Mouse (Mus musculus) kidney, adult 18-20 months (tissue): ENCODE measurements at regions not wholly inside any gene's neighbourhood (a gene's known extent, or its start where the extent isn't known, plus 50 kb on each side); places are given as distances from the start of the nearest gene placed in this dataset.

Experiments used
- DNase-seq: peaks from one replicate; pipeline ENCODE4 v3.0.0; 2021

DNA sequence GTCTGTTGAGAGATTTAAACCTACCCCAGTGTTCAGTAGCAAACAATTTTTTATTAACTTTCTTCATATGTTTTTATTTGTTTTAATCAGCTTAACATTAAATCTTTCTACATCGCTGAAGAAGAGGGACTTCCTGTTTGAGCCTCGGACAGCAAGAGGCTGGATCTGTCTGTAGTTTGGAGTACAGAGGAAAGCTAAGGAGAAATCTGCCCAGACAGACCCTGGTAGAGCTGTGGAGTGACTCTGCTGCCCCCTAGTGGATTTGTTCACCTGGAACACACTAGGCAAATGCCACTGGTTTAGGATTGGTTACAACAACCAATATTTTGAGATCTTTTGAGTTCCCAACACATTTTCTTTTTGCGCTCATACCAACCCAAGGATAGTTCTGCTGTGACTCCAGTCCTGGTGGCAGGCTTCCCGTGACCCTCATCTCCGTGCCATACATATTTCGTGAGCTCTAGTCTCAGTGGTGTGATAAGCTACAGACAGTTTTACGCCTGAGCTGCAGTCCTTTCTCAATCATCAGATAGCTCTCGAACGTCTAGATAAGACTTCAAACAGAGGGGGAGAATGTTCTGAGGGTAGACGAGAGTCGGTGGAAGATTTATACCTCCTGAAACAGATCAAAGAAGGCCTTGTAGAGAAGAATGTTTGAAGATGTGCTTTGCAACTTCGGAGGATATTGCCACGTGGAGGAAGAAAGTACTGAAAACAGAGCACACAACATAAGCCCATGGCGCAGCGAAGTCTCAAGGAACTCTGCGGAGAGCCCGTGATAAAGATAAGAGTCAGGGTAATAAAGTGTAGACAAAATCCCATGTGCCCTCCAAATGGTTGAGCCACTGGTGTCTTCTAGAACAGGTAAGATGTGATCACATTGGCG is 119.0 kb upstream of the Nabp1 start:
- DNase-seq, result peak; percentile 80

DNA sequence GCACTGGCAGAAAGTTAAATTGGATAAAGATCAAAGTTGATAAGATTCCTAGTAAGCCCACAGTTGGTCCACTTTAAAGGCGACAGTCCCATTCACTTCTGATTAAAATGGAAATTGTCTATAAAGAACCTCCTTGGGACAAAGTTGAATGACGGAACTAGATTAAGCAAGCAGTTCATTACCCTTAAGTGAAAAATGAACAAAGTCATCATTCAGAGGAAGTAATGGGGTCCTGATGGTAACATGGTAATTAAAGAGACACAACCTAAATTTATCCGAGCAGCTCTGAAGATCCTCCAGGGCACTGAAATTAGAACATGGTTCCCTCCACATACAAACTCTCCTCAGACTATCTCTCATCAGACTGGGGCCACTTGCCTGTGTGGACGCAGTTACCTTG is 116.4 kb upstream of the Nabp1 start:
- no peak for DNase-seq

DNA sequence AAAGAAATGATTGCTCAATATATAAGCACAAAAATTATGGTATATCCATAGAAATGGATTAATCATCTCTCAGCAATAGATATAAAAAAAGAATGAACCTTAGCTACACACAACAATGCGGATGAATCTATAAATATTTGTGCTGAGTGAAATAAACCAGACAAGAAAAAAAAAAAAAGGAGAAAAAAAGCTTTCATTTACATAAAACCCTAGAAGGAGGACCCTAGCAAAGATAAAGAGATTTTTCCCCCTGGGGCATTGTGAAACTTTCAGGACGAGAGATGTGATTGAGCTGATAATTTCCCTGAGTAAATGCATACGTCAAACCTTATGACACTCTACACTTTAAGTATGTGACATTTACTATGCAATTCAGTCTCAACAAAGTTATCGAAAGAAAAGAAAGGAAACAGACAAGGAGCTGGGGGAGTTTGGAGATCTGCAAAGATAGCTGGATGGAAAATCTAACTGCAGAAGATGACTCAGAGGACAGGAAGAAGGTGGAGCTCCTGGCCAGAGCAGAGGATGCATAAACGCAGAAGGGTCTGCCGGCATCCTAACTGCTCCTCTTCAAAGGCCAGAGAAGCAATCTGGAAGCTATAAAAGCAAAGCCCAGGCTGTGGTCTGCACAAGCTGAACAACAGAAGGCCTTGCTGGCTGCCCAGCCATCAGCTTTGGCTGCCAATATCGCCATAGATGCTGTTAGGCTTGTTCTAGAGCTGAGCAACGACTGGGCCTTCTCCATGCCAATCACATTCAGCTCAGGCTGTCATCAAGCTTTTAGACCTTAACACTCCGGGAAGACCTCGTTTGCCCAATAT is 115.6 kb upstream of the Nabp1 start:
- no peak for DNase-seq

DNA sequence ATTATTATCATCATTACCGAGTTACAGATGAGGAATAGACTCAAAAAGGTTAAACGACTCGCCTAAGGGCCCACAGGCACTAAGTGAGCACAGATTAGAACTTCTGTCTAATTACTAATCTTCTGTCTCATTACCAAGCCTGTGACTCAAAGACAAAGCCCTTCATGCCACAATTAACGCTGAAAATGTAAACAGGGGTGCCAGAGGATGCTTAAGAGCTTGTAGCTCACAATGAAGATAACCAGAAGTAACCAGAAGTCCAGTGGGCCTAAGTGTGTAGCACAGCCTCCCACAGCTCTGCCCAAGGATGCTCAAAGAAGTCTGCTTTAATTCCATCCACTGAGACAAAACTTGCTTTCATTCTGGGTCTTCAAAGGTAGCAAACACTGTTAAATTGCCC is 113.7 kb upstream of the Nabp1 start:
- DNase-seq, result no peak

DNA sequence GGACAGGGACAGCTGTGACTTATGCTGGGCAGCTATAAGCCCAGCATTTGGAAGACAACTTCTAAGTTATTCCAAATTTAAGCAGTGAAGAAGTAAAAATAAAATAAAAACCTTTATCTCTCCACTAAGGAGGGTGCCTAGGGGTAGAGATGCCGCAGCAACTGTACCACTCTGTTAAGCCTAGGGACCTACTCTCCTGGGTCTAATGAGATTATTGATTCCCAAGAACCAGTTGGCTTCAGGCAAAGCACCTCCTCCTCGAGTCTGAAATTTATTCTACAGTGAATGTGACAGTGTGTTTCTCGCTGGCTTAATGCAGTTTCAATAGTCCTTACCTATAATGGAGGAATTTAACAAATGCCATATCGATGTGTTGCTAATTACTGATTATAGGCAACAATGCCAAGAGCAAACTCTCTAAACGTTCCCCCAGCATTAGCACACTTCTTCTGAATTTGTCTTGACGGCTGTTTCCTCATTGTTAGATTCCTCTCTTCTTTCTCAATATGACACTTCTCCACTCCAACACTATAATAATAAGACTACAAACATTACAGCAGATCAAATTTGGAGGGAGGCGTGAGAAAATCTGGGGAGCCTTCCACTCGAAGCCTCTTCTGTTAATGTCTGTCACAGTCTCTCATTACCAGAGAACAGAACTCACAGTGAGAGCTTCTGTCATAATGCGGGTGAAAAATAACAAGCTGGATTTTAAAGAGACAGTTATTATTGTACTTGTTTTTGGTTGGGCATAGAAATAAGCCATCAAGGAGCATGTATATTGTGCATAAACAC is 112.6 kb upstream of the Nabp1 start:
- no peak for DNase-seq

DNA sequence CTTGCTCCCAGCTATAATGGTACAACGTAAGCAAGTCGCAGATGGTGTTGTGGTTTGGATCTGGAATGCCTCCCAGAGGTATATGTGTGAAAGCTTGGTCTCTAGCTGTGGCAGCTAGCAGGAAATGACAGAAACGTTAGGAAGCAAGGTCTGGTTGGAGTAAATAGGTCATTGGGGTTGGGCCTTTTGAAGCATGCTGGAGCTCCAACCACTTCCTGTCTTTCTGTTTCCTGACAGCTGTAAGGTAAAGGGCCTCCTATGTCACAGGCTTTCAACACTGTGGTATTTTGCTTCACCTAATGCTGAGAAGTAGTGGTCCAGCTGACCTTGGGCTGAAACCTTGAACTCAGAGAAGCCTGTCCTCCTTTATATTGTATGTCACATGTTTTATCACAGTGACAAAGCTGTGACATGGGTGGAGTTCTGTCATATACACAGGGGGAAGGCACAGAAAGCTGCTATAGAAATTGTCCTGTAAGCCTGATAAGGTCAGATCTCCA is 106.8 kb upstream of the Nabp1 start:
- no peak for DNase-seq

GRCm38 (mm10) chr1:51583871-51584270 is 105.6 kb upstream of the Nabp1 start:
- DNase-seq, result no peak

GRCm38 (mm10) chr1:51580074-51580473 is 101.8 kb upstream of the Nabp1 start:
- DNase-seq, result no peak

DNA sequence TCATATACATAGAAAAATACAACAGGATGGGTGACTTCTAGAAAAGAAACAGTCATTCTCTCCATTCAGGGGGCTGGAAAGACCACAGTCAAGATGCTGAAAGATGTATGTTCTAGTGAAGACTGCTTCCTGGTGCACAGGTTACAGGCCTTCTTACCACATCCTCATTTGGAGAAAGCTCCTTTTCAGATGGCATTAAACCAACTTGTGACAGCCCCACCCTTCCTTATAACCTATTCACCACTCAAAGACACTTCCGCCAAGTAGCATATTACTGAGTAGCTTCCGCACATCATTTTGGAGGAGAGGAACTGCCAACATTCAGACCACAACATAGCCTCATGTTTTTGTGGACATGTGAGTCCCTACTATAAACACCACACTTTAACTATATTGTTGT is 99.5 kb upstream of the Nabp1 start:
- no peak for DNase-seq

GRCm38 (mm10) chr1:51572314-51573078 is 94.3 kb upstream of the Nabp1 start:
- DNase-seq, result no peak

GRCm38 (mm10) chr1:51569625-51570024 is 91.4 kb upstream of the Nabp1 start:
- no peak for DNase-seq

- DNase-seq, result no peak
Observed at GRCm38 (mm10) chr1:51566170-51566649, 88.0 kb upstream of the Nabp1 start.

- DNase-seq, result peak; percentile 47
Observed at GRCm38 (mm10) chr1:51556616-51557015, 78.4 kb upstream of the Nabp1 start.

- DNase-seq, result no peak
Observed at GRCm38 (mm10) chr1:51553738-51554137, 75.5 kb upstream of the Nabp1 start.

- DNase-seq, result no peak
Observed at GRCm38 (mm10) chr1:51551624-51552023, 73.4 kb upstream of the Nabp1 start.

DNA sequence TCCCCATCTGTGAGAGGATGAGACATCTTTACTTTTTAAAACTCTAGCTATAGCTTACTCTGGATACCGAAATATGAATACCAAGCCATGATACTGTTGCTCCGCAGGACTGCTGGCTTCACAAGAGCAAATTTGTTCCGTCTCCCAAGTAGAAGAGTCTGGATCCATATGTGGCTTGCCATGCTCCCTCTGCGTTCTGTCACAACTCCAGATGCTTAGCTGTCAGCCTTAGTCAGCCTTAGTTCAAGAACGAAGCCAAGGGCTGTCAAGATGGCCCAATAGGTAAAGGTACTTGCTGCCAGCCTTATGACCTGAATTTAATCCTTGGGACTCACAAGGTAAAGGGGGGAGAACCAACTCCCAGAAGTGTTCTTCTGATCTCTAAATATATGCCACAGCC is 64.6 kb upstream of the Nabp1 start:
- no peak for DNase-seq

DNA sequence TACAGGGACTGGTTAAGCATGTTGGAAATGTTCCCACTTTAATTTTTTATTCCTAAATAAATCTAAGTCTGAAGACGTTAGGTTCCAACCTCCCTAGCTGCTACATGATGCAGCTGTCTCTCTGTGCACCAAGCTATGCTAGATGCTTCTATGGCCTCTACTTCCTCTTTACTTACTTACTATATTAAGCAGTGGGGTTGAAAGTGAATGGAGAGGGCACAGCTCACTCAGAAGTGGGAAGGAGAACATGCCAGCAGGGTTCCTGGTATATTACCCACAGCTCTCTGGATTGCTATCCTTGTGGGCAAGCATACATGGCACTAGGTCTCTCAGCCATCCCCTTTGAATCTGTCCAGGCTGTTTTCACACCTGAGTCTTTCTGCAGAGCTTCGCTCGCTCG is 61.4 kb upstream of the Nabp1 start:
- DNase-seq, result no peak

DNA sequence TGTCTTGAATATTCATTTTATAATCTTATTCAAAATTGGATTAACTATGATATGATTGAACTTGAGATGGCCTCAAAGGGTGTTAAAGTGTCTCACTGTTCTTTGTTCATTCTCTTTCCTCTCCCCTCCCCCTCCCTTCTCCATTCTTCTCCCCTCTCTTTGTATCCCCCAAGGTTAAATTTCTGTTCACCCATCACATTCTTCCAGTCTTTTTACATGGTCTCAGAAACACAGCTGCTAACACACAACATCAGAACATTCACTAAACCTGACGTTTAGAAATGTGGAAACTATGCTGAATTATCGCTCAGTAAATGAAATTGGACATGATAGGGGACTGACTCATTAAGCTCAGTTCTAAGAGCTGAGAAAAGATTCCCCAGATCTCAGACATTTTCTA is 60.6 kb upstream of the Nabp1 start:
- no peak for DNase-seq

GRCm38 (mm10) chr1:51537765-51538360 is 59.6 kb upstream of the Nabp1 start:
- DNase-seq, result no peak

DNA sequence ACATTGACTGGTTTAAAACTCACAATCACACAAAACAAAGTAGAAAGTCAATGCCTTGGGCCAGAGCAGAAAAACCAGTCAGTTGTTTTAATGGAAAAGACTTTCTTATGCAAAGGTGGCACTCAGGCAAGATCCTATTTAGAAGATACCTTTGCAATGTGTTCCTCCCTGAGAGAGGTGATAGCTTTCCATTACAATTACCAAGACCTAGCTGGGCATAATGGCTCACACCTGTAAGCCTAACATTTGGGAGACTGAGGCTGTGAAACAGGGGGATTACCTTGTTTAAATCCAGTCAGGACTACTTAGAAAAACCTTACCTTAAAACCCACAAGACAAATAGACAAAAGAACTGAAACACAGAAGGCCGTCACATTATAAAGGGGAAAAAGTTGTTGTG is 57.9 kb upstream of the Nabp1 start:
- DNase-seq, result no peak

DNA sequence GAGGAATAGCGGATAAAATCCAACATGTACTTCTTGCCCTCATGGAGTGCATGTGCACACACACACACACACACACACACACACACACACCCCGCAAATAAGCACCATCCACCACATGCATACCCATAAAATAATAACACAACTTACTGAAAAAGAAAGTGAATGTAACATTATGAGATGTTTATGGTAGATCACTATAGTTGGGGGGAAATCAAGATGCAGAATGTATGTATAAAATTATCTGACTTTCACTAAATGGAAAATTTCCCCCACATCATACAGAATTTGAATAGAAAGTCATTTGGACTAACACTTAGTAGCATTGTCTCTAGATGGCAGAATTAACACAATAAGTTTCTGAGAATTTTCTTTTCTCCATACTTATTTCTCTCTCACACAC is 57.2 kb upstream of the Nabp1 start:
- DNase-seq, result no peak

DNA sequence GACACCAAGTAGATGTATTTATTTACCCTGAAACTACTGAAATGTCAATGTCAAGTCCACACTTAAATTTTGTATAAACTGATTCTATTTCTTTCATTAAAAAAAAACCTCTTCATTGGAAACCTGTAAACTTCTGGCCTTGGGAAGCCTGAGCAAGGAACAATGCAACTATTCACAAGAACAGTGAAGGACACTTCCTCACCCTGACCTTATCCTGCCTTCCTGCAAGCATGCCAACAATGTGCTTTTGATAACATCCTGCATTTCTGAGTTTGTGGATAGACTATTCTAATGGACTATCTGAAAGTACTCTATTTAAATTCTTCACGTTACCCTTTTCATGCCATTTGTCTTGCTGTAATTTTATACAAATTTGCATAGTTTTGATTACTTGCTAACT is 53.1 kb upstream of the Nabp1 start:
- no peak for DNase-seq
